Mouse (Mus musculus): ENCODE results near the gene Eif1ad.
"Not testable (repeated sequence)": the region's sequence is repeated elsewhere in the genome, so short reads cannot be mapped to it uniquely, and the experiment has no call there.

The Eif1ad gene

DNA sequence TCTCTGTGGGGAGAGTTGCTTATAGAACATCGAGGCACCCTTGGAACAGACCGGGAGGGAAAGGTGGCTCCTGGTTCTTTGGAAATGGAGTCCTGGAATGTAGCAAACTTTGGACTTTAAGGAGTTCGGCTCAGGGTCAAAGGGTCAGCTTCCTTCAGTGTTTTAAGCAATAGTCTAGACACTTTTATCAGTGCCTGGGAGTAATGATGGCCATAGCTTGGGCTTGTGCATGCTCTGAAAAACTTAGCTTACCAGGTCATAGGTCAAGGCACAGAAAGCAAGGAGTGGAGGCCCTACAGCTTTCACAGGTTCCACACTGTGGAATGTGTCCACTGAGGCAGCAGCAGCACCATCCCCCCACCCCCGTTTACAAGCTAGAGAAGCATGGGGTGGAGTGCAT is 8.2 kb downstream of the Eif1ad start:
- no peak for DNase-seq (ENCODE audit: low read depth, low spot score)

DNA sequence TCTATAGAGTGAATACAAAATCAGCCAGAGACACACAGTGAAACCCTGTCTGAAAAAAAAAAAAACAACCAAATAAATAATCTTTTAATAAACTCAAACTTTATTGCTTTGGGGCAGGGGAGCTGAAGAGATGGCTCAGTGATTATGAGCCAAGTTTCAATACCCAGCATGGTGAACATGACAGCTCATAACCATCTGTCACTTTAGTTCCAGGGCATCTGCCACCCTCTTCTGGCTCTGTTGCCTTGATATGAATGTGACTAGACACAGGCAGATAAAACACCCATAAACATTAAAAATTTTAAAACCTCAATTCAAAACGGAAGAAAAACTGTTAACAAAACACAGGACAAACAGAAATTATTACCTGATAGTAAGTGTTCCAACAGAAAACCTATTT is 10.9 kb downstream of the Eif1ad start:
- DNase-seq (ENCODE audit: low read depth, low spot score): no peak

DNA sequence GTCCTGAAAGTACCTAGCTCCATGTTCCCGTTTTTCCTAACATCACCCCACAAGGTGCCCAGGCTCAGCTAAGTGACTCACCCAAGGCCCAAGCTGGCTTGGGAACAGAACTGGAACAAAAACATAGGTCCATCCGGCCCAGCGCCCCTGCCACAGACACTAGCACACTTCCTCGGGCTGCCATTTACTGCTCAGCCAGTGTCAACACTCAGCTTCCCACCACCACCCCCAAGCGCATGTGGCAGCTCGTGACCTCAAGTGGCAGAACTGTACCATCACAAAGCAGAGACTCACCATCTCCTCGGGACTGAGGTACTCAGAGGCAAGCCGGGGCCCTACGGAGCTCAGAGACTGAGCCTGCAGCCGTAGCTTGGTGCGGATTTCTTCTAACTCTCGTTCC is 16.8 kb downstream of the Eif1ad start:
- DNase-seq (ENCODE audit: low read depth, low spot score): no peak

DNA sequence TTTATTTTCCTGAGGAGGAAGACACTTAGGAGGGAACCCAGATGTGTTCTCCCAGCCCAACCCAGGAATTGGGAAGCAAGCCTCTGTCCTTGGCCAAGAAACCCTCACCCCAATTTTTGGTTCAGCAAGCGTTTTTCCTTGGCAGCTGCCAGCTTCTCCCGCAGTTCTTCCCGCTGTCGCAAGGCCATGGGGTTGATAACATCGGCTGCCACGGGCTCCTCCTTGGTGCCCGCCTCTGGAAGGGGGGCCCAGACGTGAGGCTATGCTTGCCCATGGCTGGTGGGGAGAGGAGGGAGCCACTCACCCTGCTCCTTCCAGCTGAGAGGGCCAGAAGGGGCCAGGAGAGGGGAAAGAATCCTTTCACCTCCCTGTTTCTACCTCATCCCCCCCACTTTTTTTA is 18.2 kb downstream of the Eif1ad start:
- no peak for DNase-seq (ENCODE audit: low read depth, low spot score)

GRCm38 (mm10) chr19:5388011-5388441 is 21.5 kb downstream of the Eif1ad start:
- DNase-seq (ENCODE audit: low read depth, low spot score): no peak

GRCm38 (mm10) chr19:5388588-5389242 is 22.2 kb downstream of the Eif1ad start, which contains the start of gene Sart1:
Sart1 (minus strand) TSS chr19:5388703.
- peak; percentile 86 for DNase-seq (ENCODE audit: low read depth, low spot score)

DNA sequence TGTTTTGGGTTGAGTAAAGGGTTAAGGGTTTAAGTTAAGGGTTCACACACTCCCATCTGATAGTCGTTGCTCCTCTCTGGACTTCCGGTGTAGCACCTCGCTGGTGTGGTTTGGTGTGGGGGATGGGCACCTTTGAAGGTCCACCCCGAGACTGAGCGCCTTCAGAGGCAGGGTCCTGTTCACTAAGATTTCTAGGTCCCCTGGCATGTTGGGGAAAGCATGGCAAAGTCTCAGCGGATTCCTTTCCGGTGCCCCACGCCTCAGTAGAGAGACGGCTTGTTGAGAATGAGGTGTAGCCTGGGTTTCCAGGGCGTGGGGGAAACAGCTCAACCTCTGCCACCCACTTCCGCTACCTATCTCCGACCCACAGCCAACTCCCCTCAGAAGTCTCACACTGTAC is 23.1 kb downstream of the Eif1ad start:
- DNase-seq (ENCODE audit: low read depth, low spot score): no peak

GRCm38 (mm10) chr19:5390416-5390815 is 23.9 kb downstream of the Eif1ad start:
- no peak for DNase-seq (ENCODE audit: low read depth, low spot score)

GRCm38 (mm10) chr19:5392892-5393291 is 26.4 kb downstream of the Eif1ad start:
- DNase-seq (ENCODE audit: low read depth, low spot score): no peak

DNA sequence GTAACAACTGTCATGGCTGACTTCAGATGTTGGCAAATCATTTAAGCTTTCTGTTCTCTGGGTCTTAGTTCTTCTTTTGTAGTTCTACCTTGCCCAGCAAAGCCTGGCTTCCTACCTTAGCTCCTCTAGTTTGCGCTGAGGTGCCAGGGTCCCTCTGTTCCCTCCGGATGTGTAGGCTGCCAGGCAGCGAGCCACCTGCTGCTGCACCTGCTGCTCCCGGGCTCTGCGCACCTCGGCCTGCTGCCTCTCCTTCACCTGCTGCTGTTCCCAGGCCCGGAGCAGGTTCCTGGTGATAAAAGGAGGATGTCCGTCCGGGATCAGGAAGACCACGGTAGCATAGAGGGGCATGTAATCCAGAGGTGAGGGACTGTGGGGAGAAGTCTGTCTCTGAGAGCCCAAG is 27.6 kb downstream of the Eif1ad start:
- no peak for DNase-seq (ENCODE audit: low read depth, low spot score)

DNA sequence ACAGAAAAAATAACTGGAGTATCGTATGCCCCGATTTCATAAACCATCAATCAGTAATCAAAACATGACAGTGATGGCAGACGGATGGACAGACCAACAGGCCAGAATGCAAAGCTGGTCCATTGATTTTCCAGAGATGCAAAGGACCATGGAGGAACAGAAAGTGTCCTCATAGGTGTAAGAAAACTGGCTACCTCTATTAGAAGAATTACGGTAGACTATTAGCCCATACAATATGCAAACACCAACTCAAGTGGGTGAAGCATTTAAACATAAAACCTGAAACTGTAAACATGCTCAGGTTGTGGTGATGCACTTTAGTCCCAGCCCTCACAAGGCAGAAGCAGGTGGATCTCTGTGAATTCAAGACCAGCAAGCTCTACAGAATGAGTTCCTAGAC is 28.8 kb downstream of the Eif1ad start:
- no peak for DNase-seq (ENCODE audit: low read depth, low spot score)

DNA sequence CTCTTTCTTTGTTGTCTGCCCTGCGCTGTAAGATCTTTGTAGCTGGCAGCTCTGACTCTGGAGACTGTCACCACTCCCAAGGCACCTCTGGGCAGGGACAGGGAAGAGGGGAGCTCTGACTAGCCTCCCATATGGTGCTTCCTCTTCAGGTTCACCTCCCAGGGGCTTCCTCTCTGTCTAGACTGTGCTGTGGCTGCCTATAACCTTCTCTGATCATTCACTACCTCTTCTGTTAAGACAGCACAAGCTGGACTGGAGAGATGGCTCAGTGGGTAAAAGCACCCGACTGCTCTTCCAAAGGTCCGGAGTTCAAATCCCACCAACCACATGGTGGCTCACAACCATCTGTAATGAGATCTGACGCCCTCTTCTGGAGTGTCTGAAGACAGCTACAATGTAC is 34.5 kb downstream of the Eif1ad start:
- not testable (repeated sequence) for DNase-seq (ENCODE audit: low read depth, low spot score)

GRCm38 (mm10) chr19:5402293-5402692 is 35.8 kb downstream of the Eif1ad start, which contains the start of gene Tsga10ip:
Tsga10ip (minus strand) TSS chr19:5402526.
- no peak for DNase-seq (ENCODE audit: low read depth, low spot score)

- DNase-seq (ENCODE audit: low read depth, low spot score): no peak
These were observed 39.4 kb downstream of the Eif1ad start for GRCm38 (mm10) chr19:5405924-5406323.

DNA sequence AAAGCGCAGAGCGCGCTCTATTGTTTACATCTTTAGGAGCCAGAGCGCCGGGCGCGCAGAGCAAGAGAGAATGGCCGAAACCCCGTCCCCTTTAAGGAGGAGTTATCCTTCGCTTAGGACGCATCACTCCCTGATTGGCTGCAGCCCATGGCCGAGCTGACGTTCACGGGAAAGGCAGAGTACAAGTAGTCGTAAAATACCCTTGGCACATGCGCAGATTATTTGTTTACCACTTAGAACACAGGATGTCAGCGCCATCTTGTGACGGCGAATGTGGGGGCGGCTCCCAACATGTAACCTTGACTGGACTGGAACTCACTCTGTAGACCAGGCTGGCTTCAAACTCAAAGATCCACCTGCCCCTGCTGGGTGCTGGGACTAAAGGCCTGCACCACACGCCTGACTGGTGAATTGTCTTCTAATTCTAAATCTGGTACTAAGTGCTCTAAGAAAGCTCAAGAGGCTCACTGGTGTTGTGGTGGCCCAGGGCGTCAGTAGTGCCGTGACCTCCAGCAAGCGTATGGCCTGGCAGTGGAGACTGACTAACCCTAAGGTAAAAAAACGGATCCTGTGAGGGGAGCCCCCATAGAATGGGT is 40.1 kb downstream of the Eif1ad start:
- not testable (repeated sequence) for DNase-seq (ENCODE audit: low read depth, low spot score)

DNA sequence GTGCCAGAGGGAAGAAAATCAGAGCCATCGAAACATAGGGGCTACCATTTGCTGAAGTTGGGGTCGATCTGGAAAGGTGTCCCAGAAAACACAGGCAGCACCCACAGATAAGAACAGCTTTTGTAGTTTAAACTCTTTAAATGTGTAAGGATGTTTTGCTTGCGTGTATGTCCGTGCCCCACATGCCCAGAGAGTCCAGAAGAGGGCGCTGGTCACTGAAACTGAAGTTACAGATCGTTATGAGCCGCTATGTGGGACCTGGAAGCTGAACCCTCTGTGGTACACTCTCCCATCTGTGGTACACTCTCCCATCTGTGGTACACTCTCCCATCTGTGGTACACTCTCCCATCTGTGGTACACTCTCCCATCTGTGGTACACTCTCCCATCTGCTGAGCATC is 40.6 kb downstream of the Eif1ad start:
- no peak for DNase-seq (ENCODE audit: low read depth, low spot score)

DNA sequence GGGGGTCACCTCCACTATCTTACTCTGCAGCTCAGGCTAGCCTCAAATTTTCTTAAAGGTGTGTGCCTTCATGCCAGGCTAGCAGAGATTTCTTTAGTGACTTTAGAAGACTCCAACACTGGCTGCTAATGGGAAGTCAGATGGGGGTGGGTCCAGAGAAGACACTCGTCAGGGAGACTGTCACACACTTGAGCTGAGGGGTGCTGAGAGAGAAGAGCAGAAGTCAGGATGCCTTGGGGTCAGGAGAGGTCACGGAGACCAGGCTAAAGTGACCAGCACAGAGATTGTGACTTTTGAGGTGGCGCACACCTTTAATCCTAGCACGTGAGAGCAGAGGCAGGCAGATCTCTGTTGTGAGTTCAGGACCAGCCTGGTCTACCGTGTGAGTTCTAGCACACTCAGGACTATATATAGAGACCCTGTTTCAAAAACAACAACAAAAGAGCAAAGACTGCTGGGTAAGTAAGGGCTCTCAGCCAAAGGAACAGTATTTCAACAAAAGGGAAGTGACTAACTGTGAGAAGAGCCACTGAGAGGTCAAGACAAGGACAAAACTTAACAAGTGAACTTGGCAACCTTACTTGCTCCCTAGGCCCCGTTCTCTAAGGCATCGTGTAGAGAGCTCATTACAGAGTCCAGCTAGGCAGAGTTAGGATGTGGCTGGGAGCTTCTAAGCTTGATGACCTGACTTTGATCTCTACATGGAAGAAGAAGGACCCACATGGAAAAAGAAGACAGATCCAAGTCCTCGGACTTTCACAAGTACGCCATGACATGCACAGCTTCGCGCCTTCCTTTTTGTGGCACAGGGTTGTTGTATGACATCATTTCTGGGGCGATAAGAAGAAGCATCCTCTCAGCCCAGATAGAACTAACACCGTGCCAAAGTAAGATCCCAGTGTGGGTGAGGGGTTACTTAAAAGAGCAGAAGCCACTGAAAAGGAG is 41.8 kb downstream of the Eif1ad start:
- no peak for DNase-seq (ENCODE audit: low read depth, low spot score)

- DNase-seq (ENCODE audit: low read depth, low spot score): no peak
These were observed 42.5 kb downstream of the Eif1ad start for GRCm38 (mm10) chr19:5409068-5409467.

DNA sequence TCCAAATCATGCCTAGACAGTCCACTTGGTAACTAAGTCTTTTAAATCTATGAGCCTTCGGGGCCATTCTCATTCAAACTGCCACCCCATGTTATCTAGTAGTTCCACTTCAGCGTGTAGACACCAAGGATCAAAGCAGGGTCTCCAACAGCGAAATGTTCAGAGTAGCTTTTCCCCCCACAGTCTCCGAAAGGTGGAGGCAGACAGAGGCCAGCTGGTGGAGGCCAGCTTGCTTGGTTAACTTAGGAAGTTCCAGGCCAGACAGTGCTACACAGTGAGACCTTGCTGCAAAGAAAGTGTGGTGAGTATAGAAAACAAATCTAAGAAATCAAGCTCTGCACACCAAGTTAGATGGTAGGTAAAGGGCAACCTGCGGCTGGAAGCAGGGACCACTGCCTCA is 44.1 kb downstream of the Eif1ad start:
- DNase-seq (ENCODE audit: low read depth, low spot score): no peak

GRCm38 (mm10) chr19:5411961-5412360 is 45.4 kb downstream of the Eif1ad start:
- DNase-seq (ENCODE audit: low read depth, low spot score): no peak

GRCm38 (mm10) chr19:5413840-5414239 is 47.3 kb downstream of the Eif1ad start:
- DNase-seq (ENCODE audit: low read depth, low spot score): no peak

DNA sequence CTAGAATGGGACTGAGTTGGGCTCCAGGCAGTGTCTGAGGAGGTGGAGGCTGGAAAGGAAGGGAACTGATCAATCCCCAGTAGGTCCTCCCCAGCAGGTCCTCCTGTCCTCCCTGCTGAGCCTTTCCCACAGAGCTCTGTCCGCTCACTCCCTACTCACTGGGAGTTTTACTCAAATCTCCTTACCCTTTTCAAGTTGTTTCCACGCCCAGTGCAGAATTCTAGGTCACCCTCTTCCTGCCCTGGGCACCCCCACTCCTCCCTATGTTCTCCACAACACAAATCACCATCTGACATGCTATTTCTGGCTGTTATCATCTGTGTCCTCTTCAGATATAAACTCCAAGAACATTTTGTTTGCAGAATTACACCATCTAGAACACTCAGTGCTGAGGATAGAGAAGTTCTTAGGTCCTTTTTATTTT is 48.0 kb downstream of the Eif1ad start:
- DNase-seq (ENCODE audit: low read depth, low spot score): no peak

All from WW6 (cell line).